Mouse (Mus musculus) granulocyte monocyte progenitor cell, adult 5-6 weeks (primary cell): ENCODE data around the gene Kmt2e. TPM values are rescaled to one million over a fixed set of nuclear protein-coding genes. Genes with fewer than 3 reads are reported as not detected.

Experiments
- ATAC-seq: replicated peaks from 2 replicates; pipeline ENCODE4 v1.8.0; 2016; ENCODE audit warnings: mild to moderate bottlenecking, moderate TSS enrichment, inconsistent platforms; ENCODE audit not compliant: poor library complexity, severe bottlenecking
- total RNA-seq, 2 experiments: library from RNA; stranded (forward) in 1 of 2; stranded (reverse) in 1 of 2; fragments of 200-712, 200-1000 nt in 1 of 2; fragments of >200 nt in 1 of 2; fragmentation: Nextera tagmentation in 1 of 2; gene quantifications; 2 replicates each; pipeline ENCODE4 v1.2.3; 2014 to 2017

Kmt2e gene
- total RNA-seq (2014; fragmentation: Nextera tagmentation) (78.3 and 87.5 TPM in 2 replicates), total RNA-seq (2017) (41.5 and 65.1 TPM in 2 replicates)

DNA sequence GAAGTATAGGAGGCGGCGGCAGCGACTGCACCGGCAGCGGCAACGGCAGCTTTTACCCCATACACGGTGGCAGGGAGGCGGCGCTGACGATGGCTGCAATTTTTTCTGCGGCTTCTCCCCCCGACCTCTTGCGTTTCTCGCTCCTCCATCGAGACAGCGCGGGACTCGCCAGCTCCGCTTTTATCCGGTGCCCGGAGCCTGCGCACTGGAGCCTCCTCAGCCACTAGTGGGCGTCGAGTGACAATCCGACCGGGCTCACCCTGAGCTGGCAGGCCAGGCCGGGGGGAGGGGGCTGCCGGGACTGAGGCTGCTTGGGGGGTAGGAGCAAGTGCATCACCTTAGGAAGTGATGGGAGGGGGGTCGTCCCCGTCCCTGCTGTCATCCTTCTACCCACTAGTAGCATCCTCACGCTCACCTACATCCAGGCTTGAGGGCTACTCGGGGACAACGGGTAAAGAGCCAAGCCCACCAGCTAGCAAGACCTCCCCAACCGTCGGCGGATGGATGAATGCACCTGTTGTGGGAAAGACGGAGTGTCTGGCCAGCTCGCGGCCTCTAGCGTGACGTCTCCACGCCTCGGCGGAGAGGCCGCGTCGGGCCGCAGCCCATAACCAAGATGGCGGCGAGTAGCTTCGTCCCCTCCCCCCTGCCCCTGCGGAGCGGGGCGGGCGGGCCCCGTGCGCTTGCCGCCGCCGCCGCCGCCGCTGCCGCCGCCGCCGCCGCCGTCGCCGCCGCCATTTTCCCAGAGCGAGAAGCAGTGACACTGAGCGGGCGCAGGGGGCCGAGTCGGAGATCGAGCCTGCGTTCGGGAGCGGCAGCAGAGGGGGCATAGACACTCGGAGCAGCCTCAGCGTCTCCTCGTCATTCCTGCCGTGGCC, at the start of gene Kmt2e:
Gene Kmt2e (plus strand): TSS at position 722 of the 878 bp plus-strand sequence.
- peak; percentile 34 for ATAC-seq

DNA sequence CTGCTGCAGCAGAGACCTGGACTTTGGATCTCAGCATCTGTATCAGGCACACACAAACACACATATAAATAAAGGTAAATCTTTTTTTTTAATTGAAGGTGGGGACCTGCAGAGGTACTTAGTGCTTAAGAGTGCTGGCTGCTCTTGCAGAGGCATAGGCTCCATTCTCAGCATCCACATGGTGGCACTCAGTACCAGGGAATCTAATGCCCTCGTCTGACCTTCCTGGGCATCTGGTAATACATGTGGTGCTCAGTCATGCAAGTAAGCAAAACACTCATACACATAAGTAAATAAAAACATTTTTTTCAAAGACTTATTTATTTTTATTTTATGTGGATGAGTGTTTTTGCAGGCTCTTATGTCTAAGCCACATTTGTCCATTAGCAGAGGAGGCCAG, 49.1 kb upstream of the Kmt2e start:
- no peak for ATAC-seq

DNA sequence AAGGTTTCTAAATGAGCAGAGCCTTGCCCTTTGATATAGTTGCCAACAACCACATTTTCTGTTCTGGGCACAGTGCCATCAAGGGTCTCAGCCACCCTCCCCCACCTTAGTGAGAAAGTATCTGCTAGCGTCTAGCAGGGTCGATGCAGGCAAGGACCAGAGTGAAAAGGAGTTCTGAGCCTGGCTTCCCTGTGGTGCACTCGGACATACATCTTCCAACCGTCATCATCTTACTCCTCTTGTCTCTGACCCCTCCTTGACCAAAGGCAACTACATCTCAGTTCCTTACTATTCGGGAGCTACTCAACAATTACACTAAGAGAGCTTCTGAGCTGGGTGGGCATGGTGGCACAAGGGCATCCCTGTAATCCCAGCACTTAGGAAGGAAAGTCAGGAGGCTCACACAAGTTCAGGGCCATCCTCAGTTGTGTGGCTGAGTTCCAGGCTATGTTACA, 48.5 kb upstream of the Kmt2e start:
- no peak for ATAC-seq

DNA sequence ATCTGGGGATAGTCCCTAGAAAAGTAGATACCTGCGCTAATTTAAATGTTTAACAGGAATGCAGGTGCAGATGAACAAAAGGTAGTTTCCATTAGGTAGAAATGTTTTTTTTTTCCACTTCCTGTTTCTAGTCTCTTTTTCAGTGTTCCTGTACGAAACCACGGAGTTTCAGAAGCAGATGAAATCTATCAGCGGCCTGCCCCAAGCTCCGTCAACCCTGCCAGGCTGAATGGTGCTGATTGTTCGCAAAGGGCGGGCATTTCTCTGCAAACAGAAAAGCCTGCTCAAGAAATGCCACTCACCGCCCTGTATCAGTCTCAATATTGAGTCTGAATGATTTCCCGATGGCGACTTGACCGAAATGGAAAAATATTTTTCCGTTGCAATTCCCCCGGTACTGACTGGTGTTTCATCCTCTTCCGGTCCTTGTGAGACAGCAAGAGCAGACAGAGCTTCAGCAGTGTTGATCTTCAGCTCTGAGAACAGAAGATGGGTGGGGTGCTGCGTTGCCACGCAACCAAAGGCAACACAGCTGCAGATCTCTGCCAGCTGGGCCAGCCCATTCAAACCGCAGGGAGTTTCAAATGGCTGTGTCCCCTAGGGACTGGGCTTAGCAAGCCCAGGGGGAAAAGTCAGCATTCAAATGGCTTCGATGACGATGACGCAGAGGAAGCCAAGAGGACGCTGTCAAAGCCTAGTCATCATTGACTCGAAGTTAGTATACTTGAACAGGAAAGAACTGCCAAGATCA, 47.5 kb upstream of the Kmt2e start:
- ATAC-seq: peak; percentile 97

DNA sequence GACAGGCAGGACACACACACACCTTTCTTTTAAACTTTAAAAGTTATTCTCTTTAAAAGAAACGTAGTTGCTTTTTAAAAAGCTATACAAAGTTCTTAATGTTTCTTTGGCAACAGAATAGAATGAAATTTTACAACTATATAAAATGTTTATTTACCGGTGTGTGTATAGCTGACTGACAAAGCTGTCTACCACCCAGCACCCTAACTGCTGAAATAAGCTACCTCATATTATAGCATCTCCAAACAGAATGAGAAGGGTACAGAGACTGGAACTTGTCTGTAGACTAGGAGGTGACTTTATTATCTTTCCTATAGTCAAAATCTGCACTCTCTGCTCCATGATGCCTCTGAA, 47.0 kb upstream of the Kmt2e start:
- no peak for ATAC-seq

DNA sequence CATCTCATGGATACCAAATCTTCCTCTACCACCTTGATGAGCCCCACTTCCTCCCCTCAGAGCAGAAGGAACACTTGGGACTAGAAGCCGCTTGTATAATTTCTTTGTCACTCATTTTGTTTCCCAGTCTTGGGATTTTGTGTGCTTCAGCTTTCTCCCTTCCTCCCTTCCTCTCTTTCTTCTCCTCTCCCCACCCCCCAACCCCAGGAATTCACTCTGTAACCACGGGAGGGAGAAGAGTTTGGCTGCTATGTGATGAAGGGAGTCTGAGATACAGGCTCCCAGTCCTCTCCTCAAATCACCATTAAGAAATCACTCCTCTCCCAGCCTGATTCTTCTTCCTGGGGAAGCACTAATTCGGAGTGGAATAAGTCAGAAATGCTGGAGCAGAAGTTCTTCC, 46.1 kb upstream of the Kmt2e start:
- no peak for ATAC-seq

DNA sequence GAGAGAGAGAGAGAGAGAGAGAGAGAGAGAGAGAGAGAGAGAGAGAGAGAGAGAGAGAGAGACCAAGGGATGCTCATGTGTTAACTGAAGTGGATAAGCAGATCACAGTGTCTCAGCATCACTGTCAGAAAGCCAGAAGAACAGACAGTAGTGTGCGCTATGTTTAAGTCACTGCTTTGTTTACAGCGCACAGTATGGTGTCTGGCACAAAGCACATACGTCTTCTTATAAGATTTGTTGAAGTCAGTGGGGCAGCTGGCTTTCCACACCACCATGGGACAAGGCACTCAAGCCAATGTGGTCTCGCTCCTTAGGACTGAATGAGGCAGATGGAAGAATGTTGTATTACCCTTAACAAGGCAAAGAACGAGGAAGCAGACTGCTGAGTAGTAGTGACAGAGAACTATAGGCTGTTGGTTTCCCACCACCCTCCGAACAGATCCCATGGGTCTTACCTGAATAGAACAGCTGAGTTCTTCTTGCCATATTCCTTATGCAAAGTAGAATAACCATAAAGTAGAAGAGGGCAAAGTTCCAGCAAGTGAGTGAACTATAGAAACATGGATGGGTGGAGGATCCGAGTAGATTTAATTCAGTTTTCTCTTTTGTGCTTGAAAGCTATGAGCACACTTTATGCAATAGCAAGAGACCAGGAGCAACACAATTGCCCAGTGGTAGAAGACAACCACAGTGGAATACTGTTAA, 44.5 kb upstream of the Kmt2e start:
- ATAC-seq: no peak

DNA sequence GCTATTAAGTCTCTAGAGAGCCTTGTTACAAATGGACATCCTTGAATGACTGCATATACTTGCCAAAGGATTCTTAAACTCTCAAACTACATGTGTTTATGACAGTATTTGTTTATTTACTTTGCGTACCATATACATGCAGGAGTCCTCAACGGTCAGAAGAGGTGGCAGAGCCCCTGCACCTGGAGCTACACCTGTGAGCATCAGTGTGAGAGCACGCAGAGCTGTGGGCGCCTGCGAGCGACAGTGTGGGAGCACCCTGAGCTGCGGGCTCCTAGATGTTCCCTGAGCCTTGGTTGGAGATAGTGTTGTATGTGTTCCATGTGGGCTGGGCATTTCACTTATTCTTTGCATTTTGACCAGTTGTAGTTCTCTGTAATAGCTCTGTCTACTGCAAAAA, 42.5 kb upstream of the Kmt2e start:
- ATAC-seq: no peak

DNA sequence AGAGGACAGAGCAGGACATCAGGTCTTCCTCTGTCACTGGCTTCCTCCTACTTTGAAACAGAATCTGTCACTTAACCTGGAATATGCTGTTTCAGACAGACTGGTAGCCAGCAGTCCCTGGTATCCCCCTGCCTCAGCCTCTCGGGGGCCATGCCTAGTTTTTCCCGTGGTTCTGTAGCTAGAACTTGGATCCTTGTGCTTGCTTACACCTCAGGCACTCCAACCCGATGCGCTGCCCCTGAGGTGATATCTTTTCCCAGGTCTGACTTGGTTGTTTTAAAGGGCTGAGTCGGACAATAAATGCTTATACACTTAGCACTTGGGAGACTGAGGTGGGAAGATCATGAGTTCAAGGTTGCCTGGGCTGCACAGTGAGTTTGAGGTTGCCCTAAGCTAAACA, 40.4 kb upstream of the Kmt2e start:
- no peak for ATAC-seq

DNA sequence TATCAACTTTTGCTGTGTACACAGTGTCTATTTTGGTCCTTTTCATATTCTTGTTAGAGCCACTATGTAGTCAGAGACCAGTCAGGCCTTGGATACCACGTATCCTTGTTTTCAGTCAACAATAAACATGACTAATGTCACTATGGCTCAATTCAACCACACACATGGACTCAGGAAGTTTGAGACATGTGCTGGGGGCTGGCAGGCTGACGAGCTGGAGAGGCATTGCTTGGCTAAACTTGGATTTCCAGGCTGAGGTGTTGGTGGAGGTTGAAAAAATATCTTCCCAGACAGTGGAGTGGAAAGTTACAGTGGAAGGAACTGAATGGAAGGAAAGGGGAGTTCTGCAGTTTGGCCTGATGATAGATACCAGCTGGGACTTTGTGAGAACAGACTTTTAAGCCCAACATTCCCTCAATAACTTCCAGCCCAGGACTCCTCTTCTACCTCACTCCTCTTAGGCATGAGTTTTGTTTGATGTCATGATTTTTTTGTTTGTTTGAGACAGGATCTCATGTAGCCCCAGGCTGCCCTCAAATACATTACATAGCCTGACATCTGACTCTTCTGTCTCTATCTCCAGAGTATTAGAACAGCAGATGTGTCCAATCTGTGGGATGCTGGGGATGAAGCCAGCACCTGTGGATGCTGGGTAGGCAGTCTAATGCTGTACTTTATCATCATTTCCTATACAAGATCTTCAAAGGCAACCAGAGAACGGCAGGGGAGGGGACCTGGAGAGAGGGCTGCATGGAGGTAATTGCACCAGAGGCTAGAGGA, 39.7 kb upstream of the Kmt2e start:
- ATAC-seq: peak; percentile 90

DNA sequence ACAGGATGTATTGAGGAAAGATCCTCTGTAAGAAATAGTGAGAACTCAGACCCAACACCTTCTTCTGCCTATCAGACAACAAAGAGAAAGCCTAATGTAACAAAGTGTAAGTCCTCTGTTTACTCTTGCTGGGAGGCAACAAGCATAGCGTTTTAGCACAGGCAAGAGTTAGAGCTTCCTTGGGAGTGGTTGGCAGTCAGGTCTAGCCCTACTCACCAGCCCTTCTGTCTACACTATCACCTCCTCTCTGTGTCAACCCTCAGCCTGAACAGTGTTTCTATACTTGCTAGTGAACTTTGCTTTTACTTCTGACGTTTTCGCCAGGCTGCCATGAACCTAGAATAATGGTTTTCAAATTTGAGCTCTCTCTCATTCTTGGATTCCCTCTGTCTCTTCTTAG, 38.5 kb upstream of the Kmt2e start:
- ATAC-seq: no peak

DNA sequence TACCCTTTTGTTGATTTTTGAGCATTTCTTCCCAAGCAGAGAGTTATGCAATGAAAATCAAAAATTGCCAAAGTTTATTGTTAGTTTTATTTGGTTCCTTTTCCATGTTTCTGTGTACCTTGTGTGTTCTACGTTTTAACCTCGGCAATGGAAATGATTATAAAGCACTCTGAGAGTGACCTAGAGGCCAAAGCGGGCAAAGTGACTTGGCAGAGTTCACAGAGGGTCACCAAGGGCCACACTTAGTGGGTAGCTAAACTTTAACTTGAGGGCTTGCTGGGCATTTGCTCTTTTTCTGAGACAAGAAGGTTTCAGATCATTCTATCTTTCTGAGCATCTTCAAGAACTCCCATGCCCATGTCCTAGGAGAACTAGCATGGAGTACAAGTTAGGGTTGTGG, 37.5 kb upstream of the Kmt2e start:
- ATAC-seq: no peak

DNA sequence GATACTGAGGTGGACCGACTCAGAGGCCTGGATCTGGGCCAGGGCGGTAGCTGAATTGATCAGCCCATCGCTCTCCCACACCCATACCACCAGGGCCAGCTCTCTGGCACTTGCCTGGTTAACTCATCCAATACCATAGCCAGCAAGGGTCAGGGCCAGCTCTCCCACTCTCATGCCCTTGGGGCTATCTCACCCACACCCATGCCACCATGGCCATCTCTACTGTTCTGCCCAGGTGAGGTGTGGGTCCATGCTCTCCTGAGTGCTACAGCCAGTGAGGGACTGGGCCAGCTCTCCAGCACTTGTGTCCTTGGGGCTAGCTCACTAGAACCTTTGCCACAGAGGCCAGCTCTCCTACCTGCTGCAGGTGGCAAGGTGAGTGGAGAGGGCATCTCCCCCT, 34.1 kb upstream of the Kmt2e start:
- ATAC-seq: no peak

DNA sequence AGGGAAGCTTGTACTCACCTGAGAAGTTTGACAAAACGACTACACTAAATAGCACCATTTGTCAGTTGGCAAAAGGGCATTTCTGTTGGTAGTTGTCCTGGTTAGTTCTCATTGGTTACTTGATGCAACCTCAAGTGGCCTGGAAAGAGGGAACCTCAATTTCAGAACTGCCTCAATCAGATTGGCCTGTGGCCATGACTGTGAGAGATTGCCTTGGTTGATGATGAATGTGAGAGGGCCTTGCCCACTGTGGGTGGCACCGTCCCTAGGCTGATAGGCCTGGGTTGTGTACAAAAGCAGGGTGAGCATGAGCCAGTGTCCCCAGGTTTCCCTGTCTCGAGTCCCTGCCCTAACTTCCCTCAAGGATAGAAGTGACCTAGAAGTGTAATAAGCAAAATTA, 33.4 kb upstream of the Kmt2e start:
- peak; percentile 40 for ATAC-seq

DNA sequence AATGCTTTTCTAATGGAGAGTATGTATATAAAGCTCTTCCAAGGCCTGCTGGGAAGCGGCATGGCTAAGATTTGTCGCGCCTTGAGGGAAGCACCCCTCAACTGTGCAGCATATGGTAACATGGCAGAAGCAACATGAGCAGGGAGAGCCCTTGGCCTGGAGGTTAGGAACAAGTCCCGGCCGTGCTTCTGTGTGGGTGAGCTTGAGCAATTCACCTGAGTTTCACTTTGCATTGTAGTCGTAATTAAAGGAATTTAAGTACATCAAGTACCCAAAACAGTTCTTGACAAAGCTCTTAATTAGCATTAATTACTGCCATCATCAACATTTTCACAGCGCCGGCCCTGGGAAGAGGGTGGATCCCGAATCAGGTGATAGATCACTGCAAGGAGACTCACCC, 32.9 kb upstream of the Kmt2e start:
- no peak for ATAC-seq

DNA sequence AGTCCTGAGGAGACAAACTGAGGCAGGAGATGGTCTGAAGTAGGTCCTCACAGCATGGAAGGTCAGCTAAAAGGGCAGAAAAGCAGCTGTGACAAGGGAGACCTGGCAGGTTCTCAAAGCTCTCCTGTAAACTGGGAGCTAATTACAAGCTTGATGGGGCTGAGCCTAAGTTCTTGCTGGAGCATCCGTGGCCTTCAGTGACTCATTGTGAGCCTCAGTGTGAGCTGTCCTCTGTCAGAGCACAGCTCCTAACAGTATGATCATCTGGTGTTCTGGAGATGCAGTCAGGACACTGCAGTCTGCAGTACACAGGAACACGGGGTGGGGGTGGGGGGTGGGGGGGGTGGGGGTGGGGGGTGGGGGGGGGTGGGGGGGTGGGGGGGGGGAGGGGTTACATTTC, 32.2 kb upstream of the Kmt2e start:
- ATAC-seq: no peak

DNA sequence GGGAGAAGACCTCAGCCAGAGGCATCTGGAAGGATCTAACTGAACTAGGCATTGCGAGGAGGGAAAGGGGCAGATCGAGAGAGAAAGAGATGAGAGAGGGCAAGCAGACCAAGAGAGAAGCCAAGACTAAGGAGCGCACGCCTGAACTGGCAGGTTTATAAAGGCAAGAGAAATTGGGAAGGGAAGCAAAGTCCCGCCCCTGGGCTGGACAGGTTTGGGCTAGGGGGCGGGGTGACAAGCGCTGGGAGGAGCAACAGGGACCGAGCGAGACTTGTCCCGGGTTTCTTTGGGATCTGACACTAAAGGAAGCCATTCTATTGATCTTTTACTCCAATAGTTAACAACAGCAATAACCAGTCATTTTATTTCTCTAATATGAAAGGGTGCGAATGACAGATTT, 31.1 kb upstream of the Kmt2e start:
- ATAC-seq: no peak

DNA sequence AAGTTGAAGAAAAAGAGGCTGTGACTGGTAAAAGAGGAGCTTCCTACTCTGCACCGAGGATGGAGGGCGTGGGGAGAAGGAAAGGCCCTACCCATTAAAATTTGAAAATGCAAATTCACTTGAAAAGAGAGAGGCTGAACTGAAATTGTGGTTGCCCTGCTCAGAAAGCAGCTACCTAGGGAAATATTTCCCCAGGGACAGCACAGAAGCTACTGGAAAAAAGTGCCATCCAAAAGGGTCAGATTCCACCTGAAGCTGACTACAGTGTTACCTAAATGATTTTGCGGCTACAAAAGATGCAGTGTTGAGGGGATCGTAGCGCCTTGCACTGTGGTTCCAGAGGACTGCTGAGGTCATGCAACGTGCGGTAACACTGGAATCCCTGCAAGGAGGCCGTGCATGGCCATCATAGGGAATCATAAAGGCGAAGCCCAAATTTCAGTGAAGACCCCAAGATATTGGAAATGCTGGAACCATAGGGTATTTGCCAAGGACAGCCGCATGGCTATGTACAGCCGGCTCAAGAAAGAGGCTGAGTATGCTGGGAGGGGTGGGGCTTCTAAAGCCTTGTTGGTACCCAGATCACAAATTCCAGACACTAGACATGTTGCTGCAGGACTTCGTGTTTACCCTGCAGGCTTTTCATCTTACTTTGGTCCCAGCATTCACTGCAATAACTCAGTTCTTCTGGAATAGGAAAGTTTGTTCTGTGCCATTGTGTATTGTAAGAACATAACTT, 28.4 kb upstream of the Kmt2e start:
- ATAC-seq: no peak

DNA sequence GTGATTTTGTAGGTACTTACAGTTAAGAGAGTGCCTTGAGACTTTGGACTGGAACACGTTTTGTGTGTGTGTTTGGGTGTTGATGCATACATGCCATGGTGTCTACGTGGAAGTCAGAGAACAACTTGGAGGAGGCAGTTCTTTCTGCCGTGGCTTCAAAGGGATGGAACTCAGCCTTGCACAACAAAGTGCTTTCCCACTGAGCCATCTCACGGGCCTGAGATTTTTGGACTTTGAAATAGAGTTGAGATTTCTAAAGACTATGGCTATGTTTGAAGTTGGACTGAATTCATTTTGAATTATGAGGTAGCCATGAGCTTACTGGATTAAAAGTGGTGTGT, 27.9 kb upstream of the Kmt2e start:
- ATAC-seq: no peak

DNA sequence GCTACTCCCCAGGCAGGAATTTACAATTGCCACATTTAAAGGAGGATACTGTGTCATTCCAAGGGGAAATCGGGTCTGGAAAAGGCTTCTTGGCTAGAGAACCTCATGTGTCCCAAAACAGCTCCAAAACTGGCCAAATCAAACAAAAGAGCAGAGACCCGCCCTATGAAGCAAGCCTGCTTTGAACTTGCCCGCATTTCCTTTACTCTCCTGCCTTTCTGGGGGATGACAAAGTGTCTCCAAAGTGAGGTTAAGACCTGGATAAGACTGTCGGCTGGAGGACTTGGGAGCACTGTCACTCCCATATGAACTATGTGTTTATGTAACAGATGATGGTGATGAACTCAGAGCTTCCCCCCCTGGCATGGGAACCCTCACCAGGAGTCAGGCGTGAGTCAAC, 26.1 kb upstream of the Kmt2e start:
- no peak for ATAC-seq
